ENCODE assay signal across 9 mouse cellular contexts in genomic region chr6:64684973-64685372, GRCm38 (mm10). TPM values are rescaled to one million over a fixed set of nuclear protein-coding genes. Genes with fewer than 3 reads are reported as not detected.
A peak's percentile ranks its signal among the peaks of the same experiment; 100 is the strongest.
DNase-seq lines count a peak whose midpoint lies in the region; ATAC-seq lines count a peak whose summit lies in the region.
"Had no signal": no experiment of that assay in that cellular context is flagged by ENCODE, and none has a peak within 500 bp of the region (broad histone marks: within the 10 kb centered on the region; RNA-seq: fewer than 3 reads in every experiment).

No protein-coding gene starts in this region.

- no peaks in the 10 kb centered on the region for H3K36me3 ChIP-seq in embryonic facial prominence, embryonic 13.5 days

- WGBS in embryonic facial prominence, embryonic 13.5 days = 6% methylated on average over 5 of the region's 5 CpGs

- H3K4me2 ChIP-seq in embryonic facial prominence, embryonic 13.5 days = peak overlapping the region; percentile 30

- no peak overlapping the region for H3K4me3 ChIP-seq in embryonic facial prominence, embryonic 13.5 days
- H3K4me3 ChIP-seq: megakaryocyte, embryonic 14.5 days had no signal

- H3K27me3 ChIP-seq in embryonic facial prominence, embryonic 13.5 days = peaks cover 28% of the 10 kb centered on the region

- H3K9ac ChIP-seq in embryonic facial prominence, embryonic 13.5 days = no peak overlapping the region

- H3K27ac ChIP-seq in embryonic facial prominence, embryonic 13.5 days = no peak overlapping the region

- peak; percentile 27 to 50 for DNase-seq in left cerebral cortex, adult 18-20 months (ENCODE audit: low spot score in 2 of 2)
- DNase-seq in left cerebral cortex, adult 11 months (ENCODE audit: low spot score) = no peak
- peak; percentile 16 for DNase-seq in adrenal gland, postnatal 25 days
- DNase-seq in kidney, adult 9 months = peak; percentile 24
- peak; percentile 67 for DNase-seq in mesoderm, embryonic 11.5 days (ENCODE audit: low read depth, low spot score)
- no peak for DNase-seq in gastrocnemius, postnatal 4 days (ENCODE audit: low spot score in 2 of 2)

- no peak for ATAC-seq in embryonic facial prominence, embryonic 13.5 days (ENCODE audit: insufficient number of reproducible peaks, insufficient read depth, low FRiP score, low TSS enrichment, low read depth)
- no peak for ATAC-seq in erythroblast, adult 5-6 weeks (replicated peaks; ENCODE audit: low FRiP score, poor library complexity, severe bottlenecking)

- H3K4me1 ChIP-seq in embryonic facial prominence, embryonic 13.5 days = peaks cover 9% of the 10 kb centered on the region
- H3K4me1 ChIP-seq: megakaryocyte, embryonic 14.5 days had no signal

- no peaks in the 10 kb centered on the region for H3K9me3 ChIP-seq in embryonic facial prominence, embryonic 13.5 days

RNA-seq across cellular contexts. Expression of gene Atoh1, which starts 44.0 kb away (rescaled TPM):
- not detected for total RNA-seq in left cerebral cortex, adult 18-20 months (2021)
- not detected in 2 replicates for total RNA-seq in adrenal gland, postnatal 25 days (2021)
- polyA plus RNA-seq in embryonic facial prominence, embryonic 13.5 days (2015; fragmentation: Nextera tagmentation; extraction: Ambion mirVana) = 0.19 and 0.31 TPM in 2 replicates
- not detected in 2 replicates for total RNA-seq in erythroblast, adult 5-6 weeks (2015; ENCODE audit: low replicate concordance)
- total RNA-seq in erythroblast, adult 5-6 weeks (2017; ENCODE audit: low replicate concordance) = not detected in 2 replicates
- total RNA-seq in gastrocnemius, postnatal 4 days (2021) = not detected

Comparison
In these comparisons a context has a peak if more than half of its experiments do, and no peak if none do; other contexts are left out.
1. DNase-seq: peak in left cerebral cortex, adult 18-20 months (2 of 2), adrenal gland, postnatal 25 days (single experiment), kidney, adult 9 months (single experiment) and mesoderm, embryonic 11.5 days (single experiment); none in left cerebral cortex, adult 11 months (single experiment) and gastrocnemius, postnatal 4 days (0 of 2).